Mouse (Mus musculus) inflammation-experienced regulatory T-cells, adult 16 weeks (primary cell): ENCODE data around the gene Olfr988. TPM values are rescaled to one million over a fixed set of nuclear protein-coding genes. Genes with fewer than 3 reads are reported as not detected.

ENCODE experiments used
- polyA plus RNA-seq: library from polyadenylated mRNA; unstranded; fragments of 100-300 nt; shearing (Covaris generic); gene quantifications from one replicate; pipeline ENCODE4 v1.2.1, GENCODE M21; 2017

Gene Olfr988
- not detected for polyA plus RNA-seq

DNA sequence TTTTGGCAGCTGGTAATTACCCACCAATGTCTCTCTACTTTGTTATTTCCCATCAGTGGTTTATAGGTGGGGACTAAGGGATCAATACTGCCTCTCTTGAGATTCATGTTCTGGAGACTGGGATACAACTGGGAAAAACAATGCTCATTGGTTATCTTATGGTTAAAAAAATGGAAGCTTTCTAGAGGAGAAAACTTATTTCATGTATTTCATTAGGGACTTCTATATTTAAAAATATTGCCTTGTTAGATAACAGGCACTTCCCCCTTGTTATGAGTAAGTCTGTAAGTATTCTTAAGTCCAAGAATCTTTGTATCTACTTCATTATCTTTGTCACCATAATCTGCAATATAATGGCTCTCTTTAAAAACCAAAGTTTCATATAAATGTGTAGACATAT lies at the start of gene Olfr988:
Gene Olfr988, minus strand, starts transcription at position 101 of the 400 bp plus-strand sequence.

GRCm38 (mm10) chr2:85409369-85409768 lies 46.3 kb upstream of the Olfr988 start, which contains the start of gene Olfr992:
Gene Olfr992, minus strand, starts transcription at chr2:85409469.

DNA sequence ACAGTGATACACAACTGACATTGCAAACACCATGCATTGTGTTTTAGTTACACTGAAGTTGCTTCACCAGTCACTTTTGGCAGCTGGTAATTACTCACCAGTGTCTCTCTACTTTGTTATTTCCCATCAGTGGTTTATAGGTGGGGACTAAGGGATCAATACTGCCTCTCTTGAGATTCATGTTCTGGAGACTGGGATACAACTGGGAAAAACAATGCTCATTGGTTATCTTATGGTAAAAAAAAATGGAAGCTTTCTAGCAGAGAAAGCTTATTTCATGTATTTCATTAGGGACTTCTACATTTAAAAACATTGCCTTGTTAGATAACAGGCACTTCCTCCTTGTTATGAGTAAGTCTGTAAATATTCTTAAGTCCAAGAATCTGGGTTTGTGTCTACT lies 23.8 kb downstream of the Olfr988 start, which contains the start of gene Olfr987:
Gene Olfr987, minus strand, starts transcription at position 101 of the 400 bp plus-strand sequence.

Other genes starting within 250 kb of the Olfr988 start
- gene Aplnr, start 227.0 kb downstream of the Olfr988 start, polyA plus RNA-seq: not detected
- gene Lrrc55, start 166.0 kb downstream of the Olfr988 start, polyA plus RNA-seq: 0.09 TPM
- not detected for gene Olfr987, start 23.9 kb downstream of the Olfr988 start, polyA plus RNA-seq
- gene Olfr992, start 46.2 kb upstream of the Olfr988 start, polyA plus RNA-seq: not detected
- not detected for gene Olfr993, start 51.6 kb upstream of the Olfr988 start, polyA plus RNA-seq
- gene Olfr994, start 73.2 kb upstream of the Olfr988 start, polyA plus RNA-seq: not detected
- gene Olfr995, start 80.4 kb upstream of the Olfr988 start, polyA plus RNA-seq: not detected
- gene 4833423E24Rik, start 155.8 kb upstream of the Olfr988 start, polyA plus RNA-seq: not detected
- not detected for gene Olfr996, start 216.0 kb upstream of the Olfr988 start, polyA plus RNA-seq
- not detected for gene Olfr998, start 225.7 kb upstream of the Olfr988 start, polyA plus RNA-seq
- not detected for gene Olfr1000, start 248.7 kb upstream of the Olfr988 start, polyA plus RNA-seq